Mouse (Mus musculus): ENCODE results near the gene Tbc1d24.

DNA sequence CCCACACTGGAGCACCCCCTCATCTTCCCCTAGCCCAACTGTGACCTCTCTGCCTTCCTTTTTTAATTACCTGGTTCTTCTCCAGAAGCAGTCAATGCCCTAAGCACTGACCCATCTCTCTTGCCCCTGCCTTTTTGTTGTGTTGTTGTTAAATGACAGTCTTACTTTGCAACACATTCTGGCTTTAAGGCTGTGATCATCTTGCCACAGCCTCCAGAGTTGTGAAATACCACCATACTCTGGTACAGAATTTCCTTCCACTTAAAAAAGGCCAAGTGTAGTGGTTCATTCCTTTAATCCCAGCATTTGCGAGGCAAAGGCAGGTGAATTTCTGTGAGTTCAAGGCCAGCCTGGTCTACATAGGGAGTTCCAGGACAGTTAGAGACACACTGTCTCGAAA is 14.4 kb downstream of the Tbc1d24 start:
- TF ChIP-seq POLR2A (IDR thresholded peaks at IDR 0.05; ENCODE audit: extremely low read depth, insufficient read depth, low read length) (no peak), CTCF (IDR thresholded peaks at IDR 0.05; ENCODE audit: extremely low read depth, insufficient read depth, low read length) (no peak)

Measured in cortical plate, adult 2 months (tissue).